Mouse (Mus musculus): ENCODE measurements at regions not wholly inside any gene's neighbourhood (a gene's known extent, or its start where the extent isn't known, plus 50 kb on each side); places are given as distances from the start of the nearest gene placed in this dataset.

- TF ChIP-seq CTCF (IDR thresholded peaks at IDR 0.05; ENCODE audit: extremely low read depth, insufficient read length, insufficient replicate concordance, low read depth, low read length) (no peak), POLR2A (IDR thresholded peaks at IDR 0.05; ENCODE audit: low read depth, low read length) (no peak)
Observed at GRCm38 (mm10) chr4:53344546-53344945, 95.7 kb upstream of the Slc44a1 start.
